Mouse (Mus musculus) embryonic facial prominence, embryonic 12.5 days (tissue): ENCODE results near the gene Lrp2bp. TPM values are rescaled to one million over a fixed set of nuclear protein-coding genes. Genes with fewer than 3 reads are reported as not detected.

Source experiments
- ATAC-seq: fragments of 200-750 bp; cut with Nextera tagmentation; 2 replicates; pipeline ENCODE4 v1.8.0; 2017; ENCODE audit not compliant: insufficient number of reproducible peaks, insufficient read depth, low FRiP score, low TSS enrichment
- H3K27ac ChIP-seq: fragments of 300-500 bp; sonication (generic); 2 replicates; pipeline ENCODE4 v1.5.1; 2016; ENCODE audit warnings: mild to moderate bottlenecking
- H3K27me3 ChIP-seq: fragments of 300-500 bp; sonication (generic); 2 replicates; pipeline ENCODE4 v1.6.1; 2016; ENCODE audit warnings: mild to moderate bottlenecking, moderate library complexity
- H3K36me3 ChIP-seq: fragments of 300-500 bp; sonication (generic); 2 replicates; pipeline ENCODE4 v1.6.1; 2016; ENCODE audit warnings: mild to moderate bottlenecking
- H3K4me1 ChIP-seq: fragments of 300-500 bp; sonication (generic); 2 replicates; pipeline ENCODE4 v1.6.1; 2016
- H3K4me2 ChIP-seq: fragments of 300-500 bp; sonication (generic); replicated peaks from 2 replicates; pipeline ENCODE4 v1.6.1; 2016; ENCODE audit warnings: mild to moderate bottlenecking, moderate library complexity
- H3K4me3 ChIP-seq: fragments of 300-500 bp; sonication (generic); 2 replicates; pipeline ENCODE4 v1.5.1; 2016; ENCODE audit warnings: mild to moderate bottlenecking
- H3K9ac ChIP-seq: fragments of 300-500 bp; sonication (generic); 2 replicates; pipeline ENCODE4 v1.6.1; 2016; ENCODE audit warnings: mild to moderate bottlenecking, moderate library complexity
- H3K9me3 ChIP-seq: fragments of 300-500 bp; sonication (generic); 2 replicates; pipeline ENCODE4 v1.6.1; 2016; ENCODE audit warnings: mild to moderate bottlenecking, moderate library complexity
- WGBS: fragments of 180-500 bp; shearing (Covaris S2); methylation state at CpG from one replicate; pipeline ENCODE4 v1.1.7; 2016; 5-methylcytosine and 5-hydroxymethylcytosine counted together
- polyA plus RNA-seq: library from polyadenylated mRNA; unstranded; fragments of >200 nt; fragmentation: Nextera tagmentation; extraction: Ambion mirVana; gene quantifications from 2 replicates; pipeline ENCODE4 v1.2.1, GENCODE M21; 2016

Gene Lrp2bp
- polyA plus RNA-seq = 0.29 and 0.31 TPM in 2 replicates

- WGBS = 3% methylated on average over 22 of the region's 22 CpGs
- peaks cover 11% of the 10 kb centered on the region; the same call in 1 of the 2 replicates for H3K4me1 ChIP-seq
- peak within 1 kb of the TSS; percentile 87 for H3K4me2 ChIP-seq
- no peaks in the 10 kb centered on the region for H3K27me3 ChIP-seq
- no peaks in the 10 kb centered on the region for H3K9me3 ChIP-seq
- H3K9ac ChIP-seq = peak within 1 kb of the TSS; percentile 52
- H3K4me3 ChIP-seq = peak within 1 kb of the TSS; percentile 49
- peak within 1 kb of the TSS; percentile 95 for H3K27ac ChIP-seq
- ATAC-seq = peak; percentile 38; the same call in 1 of the 2 replicates
- H3K36me3 ChIP-seq = peaks cover 17% of the 10 kb centered on the region
Observed at GRCm38 (mm10) chr8:45999138-45999783, at the start of gene Lrp2bp. TSS of gene Lrp2bp (plus strand) at chr8:45999303.

- Histone ChIP-seq H3K9me3 (no peaks in the 10 kb centered on the region), H3K9ac (no peak overlapping the region), H3K27ac (no peak overlapping the region), H3K36me3 (no peaks in the 10 kb centered on the region), H3K27me3 (no peaks in the 10 kb centered on the region), H3K4me2 (no peak overlapping the region), H3K4me1 (no peaks in the 10 kb centered on the region), H3K4me3 (no peak overlapping the region)
- 56% methylated on average over 2 of the region's 2 CpGs for WGBS
- ATAC-seq = no peak
Observed at GRCm38 (mm10) chr8:45950622-45951021, 48.5 kb upstream of the Lrp2bp start.

- Histone ChIP-seq H3K27ac (no peak overlapping the region), H3K9me3 (no peaks in the 10 kb centered on the region; the same call in 1 of the 2 replicates), H3K4me1 (peaks cover 8% of the 10 kb centered on the region), H3K9ac (no peak overlapping the region), H3K4me2 (no peak overlapping the region), H3K36me3 (no peaks in the 10 kb centered on the region), H3K27me3 (no peaks in the 10 kb centered on the region), H3K4me3 (no peak overlapping the region)
- ATAC-seq = no peak
- 96% methylated on average over 12 of the region's 12 CpGs for WGBS
Observed at GRCm38 (mm10) chr8:45970894-45971293, 28.2 kb upstream of the Lrp2bp start.

- 85% methylated on average over 8 of the region's 8 CpGs for WGBS
- H3K9me3 ChIP-seq = peaks cover 4% of the 10 kb centered on the region
- H3K27me3 ChIP-seq = no peaks in the 10 kb centered on the region
- no peak overlapping the region for H3K27ac ChIP-seq
- H3K4me2 ChIP-seq = peak overlapping the region; percentile 53
- no peak overlapping the region for H3K4me3 ChIP-seq
- 0 out of 2 replicates have a peak overlapping the region, but pooled peaks have one; percentile 58 for H3K9ac ChIP-seq
- ATAC-seq = no peak
- H3K36me3 ChIP-seq = peaks cover 5% of the 10 kb centered on the region; the same call in 1 of the 2 replicates
- H3K4me1 ChIP-seq = peaks cover 12% of the 10 kb centered on the region
Observed at GRCm38 (mm10) chr8:45973988-45974505, 25.1 kb upstream of the Lrp2bp start.

GRCm38 (mm10) chr8:45975126-45975836 is 23.8 kb upstream of the Lrp2bp start, which contains the start of the genes 1700029J07Rik and Ufsp2:
TSS of gene 1700029J07Rik (minus strand) at chr8:45975252.
TSS of gene Ufsp2 (plus strand) at chr8:45975528.
- Histone ChIP-seq H3K4me1 (peaks cover 12% of the 10 kb centered on the region), H3K36me3 (peaks cover 8% of the 10 kb centered on the region; the same call in 1 of the 2 replicates), H3K27me3 (no peaks in the 10 kb centered on the region), H3K9ac (peak within 1 kb of the TSS; percentile 64), H3K4me3 (peak within 1 kb of the TSS; percentile 63), H3K9me3 (peaks cover 4% of the 10 kb centered on the region), H3K4me2 (peak within 1 kb of the TSS; percentile 65), H3K27ac (peak within 1 kb of the TSS; percentile 80)
- ATAC-seq = peak; percentile 97
- WGBS = under 1% methylated on average over 57 of the region's 57 CpGs

GRCm38 (mm10) chr8:45975837-45976468 is 23.1 kb upstream of the Lrp2bp start:
- Histone ChIP-seq H3K4me3 (peak overlapping the region; percentile 63), H3K9me3 (peaks cover 4% of the 10 kb centered on the region), H3K36me3 (peaks cover 11% of the 10 kb centered on the region), H3K27ac (no peak overlapping the region), H3K27me3 (no peaks in the 10 kb centered on the region), H3K4me2 (peak overlapping the region; percentile 65), H3K4me1 (peaks cover 12% of the 10 kb centered on the region), H3K9ac (peak overlapping the region; percentile 64)
- 64% methylated on average over 11 of the region's 11 CpGs for WGBS
- ATAC-seq = no peak

- no peak overlapping the region for H3K4me2 ChIP-seq
- no peak overlapping the region for H3K27ac ChIP-seq
- H3K4me3 ChIP-seq = no peak overlapping the region
- no peaks in the 10 kb centered on the region for H3K9me3 ChIP-seq
- no peaks in the 10 kb centered on the region for H3K4me1 ChIP-seq
- H3K36me3 ChIP-seq = peaks cover 35% of the 10 kb centered on the region
- WGBS = 77% methylated on average over 3 of the region's 3 CpGs
- no peaks in the 10 kb centered on the region for H3K27me3 ChIP-seq
- no peak for ATAC-seq
- no peak overlapping the region for H3K9ac ChIP-seq
Observed at GRCm38 (mm10) chr8:45986665-45987064, 12.4 kb upstream of the Lrp2bp start.

GRCm38 (mm10) chr8:45988189-45988588 is 10.9 kb upstream of the Lrp2bp start:
- Histone ChIP-seq H3K9ac (no peak overlapping the region), H3K4me1 (no peaks in the 10 kb centered on the region), H3K27ac (no peak overlapping the region), H3K27me3 (no peaks in the 10 kb centered on the region), H3K4me3 (no peak overlapping the region), H3K36me3 (peaks cover 23% of the 10 kb centered on the region), H3K9me3 (no peaks in the 10 kb centered on the region), H3K4me2 (no peak overlapping the region)
- ATAC-seq = no peak
- WGBS = 47% methylated on average over 2 of the region's 2 CpGs

GRCm38 (mm10) chr8:45990631-45991310 is 8.3 kb upstream of the Lrp2bp start:
- Histone ChIP-seq H3K4me3 (no peak overlapping the region), H3K27ac (no peak overlapping the region), H3K9ac (no peak overlapping the region), H3K27me3 (no peaks in the 10 kb centered on the region), H3K4me2 (no peak overlapping the region), H3K9me3 (no peaks in the 10 kb centered on the region), H3K4me1 (no peaks in the 10 kb centered on the region), H3K36me3 (peaks cover 26% of the 10 kb centered on the region)
- 93% methylated on average over 4 of the region's 4 CpGs for WGBS
- ATAC-seq = no peak

- Histone ChIP-seq H3K9me3 (no peaks in the 10 kb centered on the region), H3K27me3 (no peaks in the 10 kb centered on the region), H3K36me3 (peaks cover 29% of the 10 kb centered on the region), H3K4me1 (peaks cover 5% of the 10 kb centered on the region; the same call in 1 of the 2 replicates), H3K4me3 (no peak overlapping the region), H3K4me2 (no peak overlapping the region), H3K9ac (no peak overlapping the region), H3K27ac (no peak overlapping the region)
- WGBS = 100% methylated on average over 2 of the region's 2 CpGs
- ATAC-seq = no peak
Observed at GRCm38 (mm10) chr8:45994111-45994510, 5.0 kb upstream of the Lrp2bp start.

- WGBS = 91% methylated on average over 3 of the region's 3 CpGs
- Histone ChIP-seq H3K9ac (no peak overlapping the region), H3K36me3 (peaks cover 25% of the 10 kb centered on the region), H3K4me1 (peaks cover 11% of the 10 kb centered on the region; the same call in 1 of the 2 replicates), H3K27me3 (no peaks in the 10 kb centered on the region), H3K27ac (no peak overlapping the region), H3K4me3 (no peak overlapping the region), H3K9me3 (no peaks in the 10 kb centered on the region), H3K4me2 (no peak overlapping the region)
- ATAC-seq = no peak
Observed at GRCm38 (mm10) chr8:45995576-45995975, 3.5 kb upstream of the Lrp2bp start.
